In the genomic region with DNA sequence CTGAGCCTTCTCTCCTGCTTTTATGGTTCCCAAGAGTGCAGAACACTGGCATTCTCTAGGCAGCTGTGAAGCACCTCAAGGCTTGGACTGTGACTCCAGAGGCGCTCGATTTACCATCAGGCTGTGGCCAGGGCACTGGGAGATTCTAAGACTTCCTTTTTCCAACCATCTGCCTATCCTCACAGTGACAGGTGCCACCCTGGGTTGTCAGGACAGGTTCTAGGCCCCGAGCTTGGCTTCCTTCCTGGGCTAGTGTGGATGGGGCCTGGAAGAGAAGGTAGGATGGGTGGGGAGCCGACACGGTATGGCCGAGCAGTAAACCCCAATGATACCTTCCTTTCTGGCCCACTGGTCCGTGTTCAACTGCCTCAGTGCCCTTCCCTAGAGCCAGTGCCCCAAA, we compare ENCODE assay signal across 24 mouse cellular contexts. TPM values are rescaled to one million over a fixed set of nuclear protein-coding genes. Genes with fewer than 3 reads are reported as not detected.
DNase-seq lines count a peak whose midpoint lies in the region; ATAC-seq and TF ChIP-seq lines count a peak whose summit lies in the region.
"Had no signal": no experiment of that assay in that cellular context is flagged by ENCODE, and none has a peak within 500 bp of the region (broad histone marks: within the 10 kb centered on the region; RNA-seq: fewer than 3 reads in every experiment).

No protein-coding gene starts in this region.

- peaks cover 97% of the 10 kb centered on the region for H3K4me1 ChIP-seq in heart, embryonic 10.5 days
- peaks cover 84% of the 10 kb centered on the region for H3K4me1 ChIP-seq in heart, embryonic 16.5 days (ENCODE audit: control insufficient read depth, insufficient read depth, low read length)
- peaks cover 78% of the 10 kb centered on the region for H3K4me1 ChIP-seq in kidney, embryonic 16.5 days (ENCODE audit: insufficient read depth, low read length)
- peaks cover 99% of the 10 kb centered on the region for H3K4me1 ChIP-seq in limb, embryonic 12.5 days (replicated peaks)
- no peaks in the 10 kb centered on the region; the same call in 1 of the 2 replicates for H3K4me1 ChIP-seq in liver, postnatal 0 days (ENCODE audit: insufficient read depth)

- H3K9ac ChIP-seq in heart, embryonic 16.5 days (ENCODE audit: low read length), result peak overlapping the region; percentile 49
- no peak overlapping the region for H3K9ac ChIP-seq in kidney, embryonic 16.5 days (replicated peaks; ENCODE audit: low read length)
- H3K9ac ChIP-seq in limb, embryonic 12.5 days (replicated peaks), result no peak overlapping the region; the same call in 1 of the 2 replicates
- no peak overlapping the region for H3K9ac ChIP-seq in liver, postnatal 0 days (replicated peaks)
- H3K9ac ChIP-seq: embryonic facial prominence, embryonic 12.5 days; forebrain, postnatal 0 days; hindbrain, embryonic 15.5 days; neural tube, embryonic 13.5 days had no signal

- H3K4me3 ChIP-seq in heart, embryonic 10.5 days, result no peak overlapping the region
- no peak overlapping the region for H3K4me3 ChIP-seq in heart, embryonic 16.5 days (ENCODE audit: low read length)
- no peak overlapping the region for H3K4me3 ChIP-seq in kidney, embryonic 16.5 days (ENCODE audit: low read length)
- H3K4me3 ChIP-seq in limb, embryonic 12.5 days (replicated peaks), result no peak overlapping the region
- no peak overlapping the region for H3K4me3 ChIP-seq in liver, postnatal 0 days (ENCODE audit: low read depth, low read length)
- H3K4me3 ChIP-seq: embryonic facial prominence, embryonic 12.5 days; hindbrain, embryonic 10.5 days; hindbrain, embryonic 15.5 days; neural tube, embryonic 13.5 days had no signal

- H3K36me3 ChIP-seq in heart, embryonic 10.5 days, result no peaks in the 10 kb centered on the region; the same call in 1 of the 2 replicates
- H3K36me3 ChIP-seq in heart, embryonic 16.5 days (ENCODE audit: control insufficient read depth, insufficient read depth), result no peaks in the 10 kb centered on the region
- H3K36me3 ChIP-seq in kidney, embryonic 16.5 days (ENCODE audit: insufficient read depth, low read length), result no peaks in the 10 kb centered on the region
- H3K36me3 ChIP-seq in limb, embryonic 12.5 days, result peaks cover 24% of the 10 kb centered on the region; the same call in 1 of the 2 replicates
- no peaks in the 10 kb centered on the region for H3K36me3 ChIP-seq in liver, postnatal 0 days (replicated peaks; ENCODE audit: insufficient read depth, low read length)
- H3K36me3 ChIP-seq: hindbrain, embryonic 15.5 days; neural tube, embryonic 13.5 days had no signal

- no peaks in the 10 kb centered on the region for H3K27me3 ChIP-seq in heart, embryonic 10.5 days (ENCODE audit: insufficient read depth, poor library complexity, severe bottlenecking)
- H3K27me3 ChIP-seq in heart, embryonic 16.5 days (ENCODE audit: control insufficient read depth, insufficient read depth, low read length), result no peaks in the 10 kb centered on the region
- no peaks in the 10 kb centered on the region for H3K27me3 ChIP-seq in kidney, embryonic 16.5 days (ENCODE audit: insufficient read depth, low read length)
- H3K27me3 ChIP-seq in limb, embryonic 12.5 days, result no peaks in the 10 kb centered on the region
- H3K27me3 ChIP-seq in liver, postnatal 0 days (ENCODE audit: insufficient read depth, low read length), result no peaks in the 10 kb centered on the region; the same call in 1 of the 2 replicates
- H3K27me3 ChIP-seq: embryonic facial prominence, embryonic 12.5 days had no signal

- intact Hi-C loops in heart, postnatal 14 days (cut with DNase I), result no loop called here
- intact Hi-C loops in heart, postnatal 10 days (cut with DNase I), result no loop called here

- no peak for TF ChIP-seq EP300 in liver, postnatal 0 days (IDR thresholded peaks at IDR 0.05; ENCODE audit: low read depth)

- H3K9me3 ChIP-seq in heart, embryonic 10.5 days, result no peaks in the 10 kb centered on the region
- H3K9me3 ChIP-seq in heart, embryonic 16.5 days (replicated peaks; ENCODE audit: control insufficient read depth, low read length), result no peaks in the 10 kb centered on the region
- no peaks in the 10 kb centered on the region for H3K9me3 ChIP-seq in kidney, embryonic 16.5 days (ENCODE audit: low read length)
- no peaks in the 10 kb centered on the region for H3K9me3 ChIP-seq in limb, embryonic 12.5 days
- H3K9me3 ChIP-seq in liver, postnatal 0 days (ENCODE audit: low read length), result no peaks in the 10 kb centered on the region
- H3K9me3 ChIP-seq: embryonic facial prominence, embryonic 12.5 days; hindbrain, embryonic 10.5 days; hindbrain, embryonic 15.5 days; neural tube, embryonic 13.5 days had no signal

- DNase-seq in heart, embryonic 10.5 days (ENCODE audit: low spot score), result no peak
- DNase-seq in heart, postnatal 14 days, result no peak
- no peak for DNase-seq in heart, postnatal 10 days
- DNase-seq in kidney, postnatal 14 days, result no peak
- DNase-seq in liver, postnatal 0 days, result no peak
- DNase-seq: adrenal gland, postnatal 14 days; cerebellum, adult 11 months; cerebellum, adult 9-10 months; cerebellum, postnatal 36 days; forebrain, postnatal 0 days; kidney, adult 8-10 months; layer of hippocampus, postnatal 36 days; left cerebral cortex, postnatal 4 days; lung, postnatal 36 days; thymus, postnatal 4 days had no signal

- ATAC-seq in heart, embryonic 16.5 days (replicated peaks; ENCODE audit: extremely low read depth, insufficient read depth, low FRiP score), result no peak
- no peak for ATAC-seq in kidney, embryonic 16.5 days (ENCODE audit: low FRiP score, low TSS enrichment)
- no peak for ATAC-seq in limb, embryonic 12.5 days (ENCODE audit: insufficient number of reproducible peaks, insufficient read depth, low FRiP score, low TSS enrichment, low read depth)
- no peak for ATAC-seq in liver, postnatal 0 days
- ATAC-seq: forebrain, postnatal 0 days had no signal

- H3K4me2 ChIP-seq in heart, embryonic 16.5 days (ENCODE audit: low read depth, low read length), result no peak overlapping the region
- no peak overlapping the region for H3K4me2 ChIP-seq in kidney, embryonic 16.5 days (replicated peaks; ENCODE audit: low read depth, low read length)
- no peak overlapping the region for H3K4me2 ChIP-seq in limb, embryonic 12.5 days
- H3K4me2 ChIP-seq in liver, postnatal 0 days (ENCODE audit: low read depth, low read length), result no peak overlapping the region
- H3K4me2 ChIP-seq: embryonic facial prominence, embryonic 12.5 days; hindbrain, embryonic 15.5 days; liver, embryonic 11.5 days; midbrain, embryonic 11.5 days; neural tube, embryonic 13.5 days had no signal

- no peak for TF ChIP-seq CTCF in liver, postnatal 0 days (IDR thresholded peaks at IDR 0.05; ENCODE audit: low read depth)

- 79% methylated on average over 7 of the region's 7 CpGs for WGBS in heart, embryonic 10.5 days
- WGBS in heart, embryonic 16.5 days, result 83% methylated on average over 7 of the region's 7 CpGs
- WGBS in kidney, embryonic 16.5 days, result 51% methylated on average over 7 of the region's 7 CpGs
- WGBS in limb, embryonic 12.5 days, result 74% methylated on average over 7 of the region's 7 CpGs
- WGBS in liver, postnatal 0 days (ENCODE audit: insufficient replicate concordance), result 70% methylated on average over 7 of the region's 7 CpGs

- H3K27ac ChIP-seq in heart, embryonic 10.5 days, result peak overlapping the region; percentile 48; the same call in 1 of the 2 replicates
- H3K27ac ChIP-seq in heart, embryonic 16.5 days (ENCODE audit: low read length), result peak overlapping the region; percentile 12; the same call in 1 of the 2 replicates
- H3K27ac ChIP-seq in kidney, embryonic 16.5 days (ENCODE audit: low read length), result peak overlapping the region; percentile 39; the same call in 1 of the 2 replicates
- 0 out of 2 replicates have a peak overlapping the region, but pooled peaks have one; percentile 14 for H3K27ac ChIP-seq in limb, embryonic 12.5 days
- no peak overlapping the region for H3K27ac ChIP-seq in liver, postnatal 0 days (ENCODE audit: low read depth)
- H3K27ac ChIP-seq: hindbrain, embryonic 10.5 days; hindbrain, embryonic 15.5 days; neural tube, embryonic 13.5 days had no signal

RNA-seq across cellular contexts. Expression of a gene that starts 9.0 kb away (rescaled TPM):
- 94.7 and 103 TPM in 2 replicates for polyA plus RNA-seq in heart, embryonic 10.5 days (2016; fragmentation: Nextera tagmentation; extraction: Ambion mirVana)
- 10 to 100 TPM; 59.3 to 60.7 TPM for total RNA-seq in heart, postnatal 14 days (2021)
- polyA plus RNA-seq in heart, embryonic 16.5 days (2015; fragmentation: Nextera tagmentation; extraction: Ambion mirVana), result 61.8 and 73.3 TPM in 2 replicates
- total RNA-seq in heart, postnatal 10 days (2021), result 10 to 100 TPM; 84.5 to 88.7 TPM
- 52.7 and 54.8 TPM in 2 replicates for polyA plus RNA-seq in kidney, embryonic 16.5 days (2015; fragmentation: Nextera tagmentation; extraction: Ambion mirVana)
- 176 and 187 TPM in 2 replicates for polyA plus RNA-seq in limb, embryonic 12.5 days (2016; fragmentation: Nextera tagmentation; extraction: Ambion mirVana)
- polyA plus RNA-seq in liver, postnatal 0 days (2015; fragmentation: Nextera tagmentation; extraction: Ambion mirVana), result 1.6 and 1.8 TPM in 2 replicates

Comparison
In these comparisons a context has a peak if more than half of its experiments do, and no peak if none do; other contexts are left out.
1. RNA of a gene that starts 9.0 kb away (polyA plus RNA-seq): 176 to 187 TPM in limb, embryonic 12.5 days, 94.7 to 103 TPM in heart, embryonic 10.5 days, 61.8 to 73.3 TPM in heart, embryonic 16.5 days and 52.7 to 54.8 TPM in kidney, embryonic 16.5 days; 1.6 to 1.8 TPM in liver, postnatal 0 days; every median in the first group is over 10 times any median in the second.